Mouse (Mus musculus) cerebellum, adult 2 months (tissue): ENCODE measurements around the gene Col5a3.

Experiments used
- CTCF ChIP-seq: fragments of 200-500 bp; IDR thresholded peaks from 2 replicates; pipeline ENCODE4 v1.5.1; 2011; ENCODE audit warnings: low read depth, mild to moderate bottlenecking, control low read depth, low read length, moderate library complexity, borderline replicate concordance; ENCODE audit not compliant: insufficient read depth
- POLR2A ChIP-seq: fragments of 200-500 bp; IDR thresholded peaks from 2 replicates; pipeline ENCODE4 v1.6.1; 2011; ENCODE audit warnings: low read length, control low read depth, borderline replicate concordance; ENCODE audit not compliant: insufficient read depth

GRCm38 (mm10) chr9:20756081-20756700 is 58.7 kb downstream of the Col5a3 start:
- TF ChIP-seq CTCF (no peak), POLR2A (no peak)
